Mouse (Mus musculus) forebrain, embryonic 12.5 days (tissue): ENCODE results near the gene Mctp2. TPM values are rescaled to one million over a fixed set of nuclear protein-coding genes. Genes with fewer than 3 reads are reported as not detected.

ENCODE experiments used
- ATAC-seq: fragments of 200-750 bp; cut with Nextera tagmentation; 2 replicates; pipeline ENCODE4 v1.8.0; 2017; ENCODE audit warnings: moderate TSS enrichment; ENCODE audit not compliant: low FRiP score
- H3K27ac ChIP-seq: fragments of 300-500 bp; sonication (generic); 2 replicates; pipeline ENCODE4 v1.5.1; 2016; ENCODE audit warnings: mild to moderate bottlenecking
- H3K27me3 ChIP-seq: fragments of 300-500 bp; sonication (generic); 2 replicates; pipeline ENCODE4 v1.6.1; 2016; ENCODE audit warnings: mild to moderate bottlenecking
- H3K36me3 ChIP-seq: fragments of 300-500 bp; sonication (generic); replicated peaks from 2 replicates; pipeline ENCODE4 v1.6.1; 2016; ENCODE audit warnings: mild to moderate bottlenecking
- H3K4me1 ChIP-seq: fragments of 300-500 bp; sonication (generic); 2 replicates; pipeline ENCODE4 v1.6.1; 2016
- H3K4me2 ChIP-seq: fragments of 300-500 bp; sonication (generic); 2 replicates; pipeline ENCODE4 v1.6.1; 2016; ENCODE audit warnings: mild to moderate bottlenecking, moderate library complexity
- H3K4me3 ChIP-seq: fragments of 300-500 bp; sonication (generic); replicated peaks from 2 replicates; pipeline ENCODE4 v1.5.1; 2016; ENCODE audit warnings: mild to moderate bottlenecking
- H3K9ac ChIP-seq: fragments of 300-500 bp; sonication (generic); 2 replicates; pipeline ENCODE4 v1.6.1; 2016; ENCODE audit warnings: mild to moderate bottlenecking
- H3K9me3 ChIP-seq: fragments of 300-500 bp; sonication (generic); 2 replicates; pipeline ENCODE4 v1.6.1; 2016
- WGBS: fragments of 180-500 bp; shearing (Covaris S2); methylation state at CpG from one replicate; pipeline ENCODE4 v1.1.7; 2016; 5-methylcytosine and 5-hydroxymethylcytosine counted together
- polyA plus RNA-seq: library from polyadenylated mRNA; unstranded; fragments of >200 nt; fragmentation: Nextera tagmentation; extraction: Ambion mirVana; gene quantifications from 2 replicates; pipeline ENCODE4 v1.2.1, GENCODE M21; 2016

The Mctp2 gene
- polyA plus RNA-seq, 1 experiment from 2014 or later, result 0.22 TPM

GRCm38 (mm10) chr7:72103654-72104053 lies 202.8 kb downstream of the Mctp2 start:
- Histone ChIP-seq H3K36me3 (no peaks in the 10 kb centered on the region), H3K27me3 (no peaks in the 10 kb centered on the region), H3K4me1 (no peaks in the 10 kb centered on the region), H3K9me3 (no peaks in the 10 kb centered on the region), H3K9ac (no peak overlapping the region), H3K27ac (no peak overlapping the region), H3K4me3 (no peak overlapping the region), H3K4me2 (no peak overlapping the region)
- ATAC-seq, result no peak
- 85% methylated on average over 3 of the region's 3 CpGs for WGBS

- no peak overlapping the region for H3K4me2 ChIP-seq
- H3K9me3 ChIP-seq, result no peaks in the 10 kb centered on the region
- H3K27ac ChIP-seq, result no peak overlapping the region
- H3K9ac ChIP-seq, result no peak overlapping the region
- no peak for ATAC-seq
- no peak overlapping the region for H3K4me3 ChIP-seq
- H3K27me3 ChIP-seq, result no peaks in the 10 kb centered on the region
- 62% methylated on average over 5 of the region's 5 CpGs for WGBS
- H3K4me1 ChIP-seq, result no peaks in the 10 kb centered on the region
- H3K36me3 ChIP-seq, result no peaks in the 10 kb centered on the region
These were observed 205.7 kb downstream of the Mctp2 start for GRCm38 (mm10) chr7:72100683-72101082.

GRCm38 (mm10) chr7:72098603-72099002 lies 207.8 kb downstream of the Mctp2 start:
- no peak for ATAC-seq
- Histone ChIP-seq H3K9ac (no peak overlapping the region), H3K9me3 (no peaks in the 10 kb centered on the region), H3K36me3 (no peaks in the 10 kb centered on the region), H3K27ac (no peak overlapping the region), H3K27me3 (no peaks in the 10 kb centered on the region), H3K4me1 (no peaks in the 10 kb centered on the region), H3K4me3 (no peak overlapping the region), H3K4me2 (no peak overlapping the region)
- WGBS, result 88% methylated on average over 6 of the region's 6 CpGs

DNA sequence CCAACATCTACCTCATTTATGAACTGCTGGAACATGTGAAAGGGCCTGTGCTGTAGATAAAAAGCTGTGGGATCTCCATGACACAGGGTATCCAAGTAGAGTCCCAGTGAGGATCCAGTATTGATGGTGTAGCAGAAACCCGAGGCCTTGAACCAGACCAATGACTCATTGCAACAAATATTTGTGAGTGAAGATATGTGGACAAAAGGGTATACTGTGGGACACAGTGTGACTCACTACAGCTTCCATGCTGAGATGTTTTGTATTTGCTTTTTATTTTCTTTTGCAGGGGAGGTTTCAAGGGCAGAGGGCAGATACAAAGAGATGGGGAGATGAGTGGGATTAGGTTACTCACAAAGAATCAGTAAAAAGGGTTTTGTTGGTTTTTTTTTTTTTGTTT lies 209.4 kb downstream of the Mctp2 start:
- Histone ChIP-seq H3K4me1 (no peaks in the 10 kb centered on the region), H3K9ac (no peak overlapping the region), H3K4me2 (no peak overlapping the region), H3K4me3 (no peak overlapping the region), H3K27ac (no peak overlapping the region), H3K27me3 (no peaks in the 10 kb centered on the region), H3K9me3 (no peaks in the 10 kb centered on the region), H3K36me3 (no peaks in the 10 kb centered on the region)
- 33% methylated on average over 1 of the region's 1 CpGs for WGBS
- ATAC-seq, result no peak

DNA sequence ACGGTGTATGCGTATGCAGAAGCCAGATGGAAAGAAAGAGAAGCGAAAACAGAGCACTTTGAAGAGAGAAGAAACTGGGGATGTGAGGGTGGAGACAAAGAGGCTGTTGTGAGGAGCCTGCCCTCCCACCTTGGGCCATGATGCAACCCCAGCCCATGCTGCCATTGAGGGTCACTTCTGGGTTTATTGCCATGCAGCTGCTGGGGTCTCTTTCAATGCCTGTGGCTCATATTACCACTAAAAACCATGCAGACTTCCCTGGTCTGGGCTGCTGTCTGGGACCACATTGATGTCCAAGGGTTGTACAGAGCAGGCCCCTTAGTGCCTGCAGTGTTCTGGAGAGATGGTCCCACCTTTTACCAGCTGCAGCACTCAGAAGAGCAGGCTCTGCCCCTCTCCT lies 210.0 kb downstream of the Mctp2 start:
- Histone ChIP-seq H3K36me3 (no peaks in the 10 kb centered on the region), H3K9me3 (no peaks in the 10 kb centered on the region), H3K4me2 (no peak overlapping the region), H3K27me3 (no peaks in the 10 kb centered on the region), H3K4me3 (no peak overlapping the region), H3K27ac (no peak overlapping the region), H3K9ac (no peak overlapping the region), H3K4me1 (no peaks in the 10 kb centered on the region)
- no peak for ATAC-seq
- WGBS, result 50% methylated on average over 3 of the region's 3 CpGs

DNA sequence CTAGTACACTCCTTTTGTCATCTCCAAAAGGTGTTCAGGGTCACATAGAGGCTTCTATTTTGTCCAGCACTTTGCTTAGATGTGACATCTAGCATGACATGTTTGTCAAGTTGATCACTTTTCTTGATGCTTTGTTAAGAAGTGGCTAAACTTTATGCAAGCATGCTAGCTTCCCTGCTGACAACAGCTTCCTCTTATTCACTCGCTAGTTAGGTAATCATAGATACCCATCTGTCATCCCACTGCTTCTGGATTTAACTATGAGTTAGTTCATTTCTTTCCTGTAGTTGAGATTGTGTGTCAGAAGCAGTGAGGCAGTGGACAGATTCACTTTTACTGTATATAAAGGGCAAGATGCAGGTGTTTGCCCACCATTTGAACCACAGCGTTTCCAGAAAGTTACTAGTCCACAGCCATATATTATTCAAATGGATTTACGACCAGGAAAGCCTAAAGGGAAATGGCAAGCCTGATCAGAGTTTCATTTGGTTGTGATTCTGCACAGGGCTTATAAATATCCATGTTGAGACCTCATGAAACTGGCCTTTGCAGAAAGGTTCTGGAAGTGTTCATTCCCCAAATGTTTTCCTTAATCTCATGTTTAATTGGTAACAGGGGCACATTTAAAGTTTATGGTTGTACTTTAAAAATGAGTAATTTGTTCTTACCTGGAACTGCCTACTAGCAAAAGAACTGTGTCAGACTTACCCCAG lies 216.8 kb downstream of the Mctp2 start:
- Histone ChIP-seq H3K27ac (no peak overlapping the region), H3K9ac (no peak overlapping the region), H3K4me1 (no peaks in the 10 kb centered on the region), H3K4me2 (no peak overlapping the region), H3K36me3 (no peaks in the 10 kb centered on the region), H3K4me3 (no peak overlapping the region), H3K27me3 (peaks cover 3% of the 10 kb centered on the region; the same call in 1 of the 2 replicates), H3K9me3 (no peaks in the 10 kb centered on the region)
- 91% methylated on average over 3 of the region's 3 CpGs for WGBS
- ATAC-seq, result no peak

- H3K4me3 ChIP-seq, result no peak overlapping the region
- H3K27me3 ChIP-seq, result no peaks in the 10 kb centered on the region
- H3K9me3 ChIP-seq, result no peaks in the 10 kb centered on the region
- no peaks in the 10 kb centered on the region for H3K4me1 ChIP-seq
- H3K9ac ChIP-seq, result no peak overlapping the region
- no peaks in the 10 kb centered on the region for H3K36me3 ChIP-seq
- H3K4me2 ChIP-seq, result no peak overlapping the region
- ATAC-seq, result no peak
- no peak overlapping the region for H3K27ac ChIP-seq
- 87% methylated on average over 1 of the region's 1 CpGs for WGBS
These were observed 225.7 kb downstream of the Mctp2 start for GRCm38 (mm10) chr7:72080705-72081104.

DNA sequence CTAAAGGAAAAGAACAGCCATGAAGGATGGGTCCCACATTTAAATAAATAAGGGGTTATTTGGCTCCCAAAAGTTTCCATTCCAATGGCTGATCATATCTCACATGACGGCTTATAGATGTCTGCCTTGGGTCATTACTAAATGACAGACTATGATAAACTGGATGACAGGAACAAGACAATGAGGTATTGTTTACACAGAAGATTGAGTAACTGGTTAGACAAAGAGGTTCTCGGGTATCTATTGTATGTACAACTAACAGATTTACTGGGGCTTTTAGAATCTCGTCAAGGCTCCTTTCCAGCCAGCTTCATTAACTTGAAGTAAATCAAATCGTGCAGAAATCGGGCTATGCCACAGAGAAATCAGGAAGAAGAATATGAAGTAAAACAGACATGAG lies 227.5 kb downstream of the Mctp2 start:
- WGBS, result 37% methylated on average over 5 of the region's 5 CpGs
- Histone ChIP-seq H3K4me3 (no peak overlapping the region), H3K4me2 (no peak overlapping the region), H3K4me1 (no peaks in the 10 kb centered on the region), H3K27ac (no peak overlapping the region), H3K9ac (no peak overlapping the region), H3K36me3 (no peaks in the 10 kb centered on the region), H3K27me3 (no peaks in the 10 kb centered on the region), H3K9me3 (no peaks in the 10 kb centered on the region)
- ATAC-seq, result no peak

DNA sequence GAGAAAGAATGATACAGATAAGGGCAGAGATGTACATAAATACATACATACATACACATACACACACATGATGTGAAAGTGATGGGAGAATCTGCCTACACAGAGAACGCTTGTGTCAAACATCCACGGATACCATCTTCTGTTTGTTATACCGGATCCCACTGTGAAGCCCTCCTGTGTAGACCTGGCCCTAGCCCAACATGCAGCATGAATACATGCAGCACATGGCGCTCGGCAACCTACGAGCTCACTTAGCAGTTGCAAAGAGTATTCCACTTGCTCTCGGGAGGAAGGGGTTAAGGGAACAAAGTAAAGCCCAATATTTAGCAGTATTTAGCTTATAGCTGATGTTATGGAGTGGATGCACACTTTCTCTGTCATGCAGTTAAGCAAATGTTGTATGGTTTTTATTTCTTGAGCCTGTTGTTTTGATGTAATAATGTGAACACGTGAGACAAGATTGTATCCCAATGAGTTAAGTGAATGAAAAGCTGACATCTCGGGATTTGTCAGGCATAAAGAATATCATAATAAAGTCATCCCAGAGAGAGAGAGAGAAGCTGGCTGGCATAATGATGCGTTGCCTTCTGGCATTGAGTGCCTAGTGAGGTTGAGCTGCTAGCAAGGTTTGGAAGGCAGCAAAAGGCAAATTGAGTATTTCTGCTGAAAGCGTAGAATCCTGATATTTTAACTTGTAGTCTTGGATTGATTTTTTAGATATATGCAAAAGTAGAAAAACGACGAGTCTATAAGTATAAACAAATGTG lies 234.8 kb downstream of the Mctp2 start:
- no peak for ATAC-seq
- Histone ChIP-seq H3K4me3 (no peak overlapping the region), H3K27me3 (no peaks in the 10 kb centered on the region), H3K9me3 (no peaks in the 10 kb centered on the region), H3K36me3 (no peaks in the 10 kb centered on the region), H3K9ac (no peak overlapping the region), H3K4me1 (no peaks in the 10 kb centered on the region), H3K27ac (no peak overlapping the region), H3K4me2 (no peak overlapping the region)
- WGBS, result 85% methylated on average over 13 of the region's 13 CpGs

DNA sequence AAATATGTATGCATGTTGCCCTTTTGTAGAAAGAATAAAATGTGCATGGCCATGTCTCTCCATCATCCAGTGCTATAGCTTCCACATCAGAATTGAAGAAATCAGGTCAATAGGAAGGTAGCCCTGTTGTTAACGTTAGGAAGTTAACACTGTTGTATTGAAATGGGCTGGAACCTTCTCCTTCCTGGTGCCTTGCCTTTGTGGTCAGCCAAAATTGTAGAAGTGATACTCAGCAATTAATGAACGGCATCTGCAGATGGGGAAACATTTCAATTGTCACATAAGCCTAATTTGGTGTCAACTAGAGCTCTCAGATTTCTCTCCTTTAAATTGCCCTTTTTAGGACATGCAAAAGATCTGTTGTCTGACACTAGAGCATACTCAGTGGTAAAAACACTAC lies 238.0 kb downstream of the Mctp2 start:
- no peaks in the 10 kb centered on the region for H3K4me1 ChIP-seq
- H3K4me2 ChIP-seq, result no peak overlapping the region
- no peak overlapping the region for H3K9ac ChIP-seq
- no peak overlapping the region for H3K4me3 ChIP-seq
- no peaks in the 10 kb centered on the region for H3K27me3 ChIP-seq
- no peak for ATAC-seq
- H3K27ac ChIP-seq, result no peak overlapping the region
- 68% methylated on average over 2 of the region's 2 CpGs for WGBS
- no peaks in the 10 kb centered on the region for H3K9me3 ChIP-seq
- no peaks in the 10 kb centered on the region for H3K36me3 ChIP-seq

- Histone ChIP-seq H3K4me2 (no peak overlapping the region), H3K9ac (no peak overlapping the region), H3K9me3 (no peaks in the 10 kb centered on the region), H3K27ac (no peak overlapping the region), H3K4me1 (no peaks in the 10 kb centered on the region), H3K36me3 (no peaks in the 10 kb centered on the region), H3K4me3 (no peak overlapping the region), H3K27me3 (no peaks in the 10 kb centered on the region)
- 86% methylated on average over 2 of the region's 2 CpGs for WGBS
- no peak for ATAC-seq
These were observed 240.1 kb downstream of the Mctp2 start for GRCm38 (mm10) chr7:72066352-72066751.

DNA sequence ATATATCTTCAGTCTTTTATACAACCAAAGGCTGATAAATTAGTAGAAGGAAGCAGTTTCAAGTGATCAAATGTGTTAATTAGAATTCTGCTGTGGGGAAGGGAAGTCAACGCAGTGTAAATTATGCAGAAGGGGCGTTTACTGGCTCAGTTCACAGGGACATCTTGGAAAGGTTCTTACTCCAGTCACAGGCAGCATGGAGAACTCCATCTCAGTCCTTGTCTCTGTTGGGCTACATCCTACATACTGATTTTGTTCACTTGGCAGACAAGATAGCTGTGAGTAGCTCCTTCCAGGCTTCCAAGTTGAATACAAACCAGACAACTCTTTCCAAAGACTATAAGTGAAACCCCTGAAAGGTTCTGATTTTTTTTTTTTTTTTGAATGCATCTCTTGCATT lies 254.6 kb downstream of the Mctp2 start:
- 85% methylated on average over 2 of the region's 2 CpGs for WGBS
- Histone ChIP-seq H3K9ac (no peak overlapping the region), H3K9me3 (no peaks in the 10 kb centered on the region), H3K36me3 (no peaks in the 10 kb centered on the region), H3K4me1 (no peaks in the 10 kb centered on the region), H3K4me3 (no peak overlapping the region), H3K27me3 (no peaks in the 10 kb centered on the region), H3K27ac (no peak overlapping the region), H3K4me2 (no peak overlapping the region)
- no peak for ATAC-seq
